Mouse (Mus musculus) neural tube, embryonic 12.5 days (tissue): ENCODE results near the gene Pdia5. TPM values are rescaled to one million over a fixed set of nuclear protein-coding genes. Genes with fewer than 3 reads are reported as not detected.

Experiments
- ATAC-seq: fragments of 200-750 bp; cut with Nextera tagmentation; 2 replicates; pipeline ENCODE4 v1.8.0; 2017; ENCODE audit warnings: low read depth, mild to moderate bottlenecking, moderate TSS enrichment, moderate library complexity; ENCODE audit not compliant: low FRiP score
- H3K27ac ChIP-seq: fragments of 300-500 bp; sonication (generic); 2 replicates; pipeline ENCODE4 v1.5.1; 2016
- H3K27me3 ChIP-seq: fragments of 300-500 bp; sonication (generic); replicated peaks from 2 replicates; pipeline ENCODE4 v1.6.1; 2016; ENCODE audit warnings: mild to moderate bottlenecking
- H3K36me3 ChIP-seq: fragments of 300-500 bp; sonication (generic); 2 replicates; pipeline ENCODE4 v1.6.1; 2016; ENCODE audit warnings: mild to moderate bottlenecking
- H3K4me1 ChIP-seq: fragments of 300-500 bp; sonication (generic); 2 replicates; pipeline ENCODE4 v1.6.1; 2016
- H3K4me2 ChIP-seq: fragments of 300-500 bp; sonication (generic); replicated peaks from 2 replicates; pipeline ENCODE4 v1.6.1; 2016; ENCODE audit warnings: mild to moderate bottlenecking
- H3K4me3 ChIP-seq: fragments of 300-500 bp; sonication (generic); 2 replicates; pipeline ENCODE4 v1.5.1; 2016
- H3K9ac ChIP-seq: fragments of 300-500 bp; sonication (generic); 2 replicates; pipeline ENCODE4 v1.6.1; 2016; ENCODE audit warnings: mild to moderate bottlenecking
- H3K9me3 ChIP-seq: fragments of 300-500 bp; sonication (generic); 2 replicates; pipeline ENCODE4 v1.6.1; 2016; ENCODE audit warnings: mild to moderate bottlenecking
- WGBS: fragments of 180-500 bp; shearing (Covaris S2); methylation state at CpG from one replicate; pipeline ENCODE4 v1.1.7; 2016; 5-methylcytosine and 5-hydroxymethylcytosine counted together
- polyA plus RNA-seq: library from polyadenylated mRNA; unstranded; fragments of >200 nt; fragmentation: Nextera tagmentation; extraction: Ambion mirVana; gene quantifications from 2 replicates; pipeline ENCODE4 v1.2.1, GENCODE M21; 2016

Pdia5 gene
- polyA plus RNA-seq = 21.9 and 24.0 TPM in 2 replicates

GRCm38 (mm10) chr16:35490231-35491070 is at the start of gene Pdia5:
Gene Pdia5, minus strand, starts transcription at chr16:35490873.
- Histone ChIP-seq H3K9me3 (no peaks in the 10 kb centered on the region), H3K9ac (peak within 1 kb of the TSS; percentile 59), H3K27ac (no peak within 1 kb of the TSS), H3K4me3 (peak within 1 kb of the TSS; percentile 75), H3K4me2 (peak within 1 kb of the TSS; percentile 97), H3K27me3 (no peaks in the 10 kb centered on the region), H3K4me1 (peaks cover 20% of the 10 kb centered on the region), H3K36me3 (no peaks in the 10 kb centered on the region)
- under 1% methylated on average over 66 of the region's 66 CpGs for WGBS
- peak; percentile 94 for ATAC-seq

GRCm38 (mm10) chr16:35539041-35539440 is 48.4 kb upstream of the Pdia5 start:
- H3K27ac ChIP-seq = no peak overlapping the region
- H3K9ac ChIP-seq = no peak overlapping the region
- no peak overlapping the region for H3K4me2 ChIP-seq
- 0 out of 2 replicates have a peak, but pooled peaks cover 6% of the 10 kb centered on the region for H3K27me3 ChIP-seq
- H3K9me3 ChIP-seq = no peaks in the 10 kb centered on the region
- WGBS = 54% methylated on average over 10 of the region's 10 CpGs
- H3K4me1 ChIP-seq = peaks cover 21% of the 10 kb centered on the region; the same call in 1 of the 2 replicates
- H3K4me3 ChIP-seq = no peak overlapping the region
- H3K36me3 ChIP-seq = no peaks in the 10 kb centered on the region
- no peak for ATAC-seq

- no peaks in the 10 kb centered on the region for H3K36me3 ChIP-seq
- no peak overlapping the region for H3K9ac ChIP-seq
- no peak overlapping the region for H3K4me3 ChIP-seq
- H3K27ac ChIP-seq = no peak overlapping the region
- H3K4me2 ChIP-seq = no peak overlapping the region
- 0 out of 2 replicates have a peak, but pooled peaks cover 6% of the 10 kb centered on the region for H3K27me3 ChIP-seq
- H3K9me3 ChIP-seq = no peaks in the 10 kb centered on the region
- peaks cover 13% of the 10 kb centered on the region; the same call in 1 of the 2 replicates for H3K4me1 ChIP-seq
- 82% methylated on average over 8 of the region's 8 CpGs for WGBS
- no peak for ATAC-seq
Measured at GRCm38 (mm10) chr16:35537651-35538050, 47.0 kb upstream of the Pdia5 start.

GRCm38 (mm10) chr16:35534630-35535029 is 44.0 kb upstream of the Pdia5 start:
- no peaks in the 10 kb centered on the region for H3K36me3 ChIP-seq
- no peaks in the 10 kb centered on the region for H3K4me1 ChIP-seq
- no peak for ATAC-seq
- H3K27ac ChIP-seq = no peak overlapping the region
- 87% methylated on average over 3 of the region's 3 CpGs for WGBS
- H3K9me3 ChIP-seq = no peaks in the 10 kb centered on the region
- H3K4me2 ChIP-seq = no peak overlapping the region
- H3K27me3 ChIP-seq = 0 out of 2 replicates have a peak, but pooled peaks cover 6% of the 10 kb centered on the region
- H3K4me3 ChIP-seq = no peak overlapping the region
- H3K9ac ChIP-seq = no peak overlapping the region

GRCm38 (mm10) chr16:35524200-35524599 is 33.5 kb upstream of the Pdia5 start:
- no peak overlapping the region for H3K4me2 ChIP-seq
- H3K36me3 ChIP-seq = no peaks in the 10 kb centered on the region
- 82% methylated on average over 4 of the region's 4 CpGs for WGBS
- H3K4me1 ChIP-seq = peaks cover 4% of the 10 kb centered on the region; the same call in 1 of the 2 replicates
- H3K9ac ChIP-seq = no peak overlapping the region
- no peak overlapping the region for H3K27ac ChIP-seq
- ATAC-seq = no peak
- no peaks in the 10 kb centered on the region for H3K27me3 ChIP-seq
- no peaks in the 10 kb centered on the region for H3K9me3 ChIP-seq
- no peak overlapping the region for H3K4me3 ChIP-seq

- no peak overlapping the region for H3K27ac ChIP-seq
- H3K9ac ChIP-seq = no peak overlapping the region
- WGBS = 68% methylated on average over 7 of the region's 7 CpGs
- H3K4me1 ChIP-seq = peaks cover 20% of the 10 kb centered on the region
- no peaks in the 10 kb centered on the region for H3K36me3 ChIP-seq
- no peak for ATAC-seq
- no peaks in the 10 kb centered on the region for H3K9me3 ChIP-seq
- no peaks in the 10 kb centered on the region for H3K27me3 ChIP-seq
- H3K4me3 ChIP-seq = no peak overlapping the region
- no peak overlapping the region for H3K4me2 ChIP-seq
Measured at GRCm38 (mm10) chr16:35519245-35519644, 28.6 kb upstream of the Pdia5 start.

GRCm38 (mm10) chr16:35517976-35518951 is 27.6 kb upstream of the Pdia5 start:
- no peak overlapping the region for H3K9ac ChIP-seq
- 49% methylated on average over 23 of the region's 23 CpGs for WGBS
- no peak for ATAC-seq

GRCm38 (mm10) chr16:35515977-35516612 is 25.4 kb upstream of the Pdia5 start:
- no peaks in the 10 kb centered on the region for H3K27me3 ChIP-seq
- 30% methylated on average over 21 of the region's 21 CpGs for WGBS
- H3K4me1 ChIP-seq = peaks cover 20% of the 10 kb centered on the region
- no peak overlapping the region for H3K27ac ChIP-seq
- no peaks in the 10 kb centered on the region for H3K9me3 ChIP-seq
- 0 out of 2 replicates have a peak overlapping the region, but pooled peaks have one; percentile 33 for H3K9ac ChIP-seq
- 0 out of 2 replicates have a peak overlapping the region, but pooled peaks have one; percentile 12 for H3K4me2 ChIP-seq
- no peaks in the 10 kb centered on the region for H3K36me3 ChIP-seq
- no peak for ATAC-seq
- H3K4me3 ChIP-seq = no peak overlapping the region

More at GRCm38 (mm10) chr16:35517976-35518951, 27.6 kb upstream of the Pdia5 start:
- Histone ChIP-seq H3K27ac (no peak overlapping the region), H3K36me3 (no peaks in the 10 kb centered on the region), H3K4me3 (no peak overlapping the region), H3K27me3 (no peaks in the 10 kb centered on the region), H3K9me3 (no peaks in the 10 kb centered on the region), H3K4me1 (peaks cover 20% of the 10 kb centered on the region), H3K4me2 (0 out of 2 replicates have a peak overlapping the region, but pooled peaks have one; percentile 1)

GRCm38 (mm10) chr16:35509331-35510070 is 18.8 kb upstream of the Pdia5 start:
- ATAC-seq = no peak
- Histone ChIP-seq H3K27ac (no peak overlapping the region), H3K9me3 (no peaks in the 10 kb centered on the region), H3K4me3 (no peak overlapping the region), H3K9ac (no peak overlapping the region), H3K4me1 (no peaks in the 10 kb centered on the region; the same call in 1 of the 2 replicates), H3K27me3 (no peaks in the 10 kb centered on the region), H3K36me3 (no peaks in the 10 kb centered on the region), H3K4me2 (no peak overlapping the region)
- WGBS = 53% methylated on average over 11 of the region's 11 CpGs

GRCm38 (mm10) chr16:35508581-35508980 is 17.9 kb upstream of the Pdia5 start:
- 83% methylated on average over 6 of the region's 6 CpGs for WGBS
- no peaks in the 10 kb centered on the region for H3K9me3 ChIP-seq
- H3K4me1 ChIP-seq = no peaks in the 10 kb centered on the region; the same call in 1 of the 2 replicates
- H3K36me3 ChIP-seq = no peaks in the 10 kb centered on the region
- H3K27me3 ChIP-seq = no peaks in the 10 kb centered on the region
- no peak overlapping the region for H3K4me3 ChIP-seq
- H3K9ac ChIP-seq = no peak overlapping the region
- no peak overlapping the region for H3K4me2 ChIP-seq
- no peak overlapping the region for H3K27ac ChIP-seq
- ATAC-seq = no peak

GRCm38 (mm10) chr16:35505786-35506185 is 15.1 kb upstream of the Pdia5 start:
- no peaks in the 10 kb centered on the region; the same call in 1 of the 2 replicates for H3K4me1 ChIP-seq
- WGBS = 91% methylated on average over 4 of the region's 4 CpGs

More at GRCm38 (mm10) chr16:35505786-35506185, 15.1 kb upstream of the Pdia5 start:
- no peak overlapping the region for H3K4me2 ChIP-seq
- no peaks in the 10 kb centered on the region for H3K9me3 ChIP-seq
- no peaks in the 10 kb centered on the region for H3K27me3 ChIP-seq
- no peak overlapping the region for H3K4me3 ChIP-seq
- no peak overlapping the region for H3K9ac ChIP-seq
- H3K27ac ChIP-seq = no peak overlapping the region
- ATAC-seq = no peak
- no peaks in the 10 kb centered on the region for H3K36me3 ChIP-seq
